Mouse (Mus musculus) common myeloid progenitor, adult 5-6 weeks (primary cell): Measurements from ENCODE around the gene Ang2. TPM values are rescaled to one million over a fixed set of nuclear protein-coding genes. Genes with fewer than 3 reads are reported as not detected.
"Not testable (repeated sequence)": the region's sequence is repeated elsewhere in the genome, so short reads cannot be mapped to it uniquely, and the experiment has no call there.

Experiments used
- ATAC-seq: replicated peaks from 2 replicates; pipeline ENCODE4 v1.8.0; 2016; ENCODE audit warnings: low read depth, mild to moderate bottlenecking, moderate TSS enrichment, inconsistent platforms; ENCODE audit not compliant: poor library complexity, severe bottlenecking
- total RNA-seq: library from RNA; stranded (forward); fragments of 200-1000, 187-1606 nt; gene quantifications from 2 replicates; pipeline ENCODE4 v1.2.3, GENCODE M21; 2017

Ang2 gene
- not detected in 2 replicates for total RNA-seq

GRCm38 (mm10) chr14:51199098-51200023 lies at the start of gene Ang2:
Gene Ang2, minus strand, starts transcription at chr14:51199148.
- ATAC-seq = no peak

GRCm38 (mm10) chr14:51247736-51248135 lies 48.8 kb upstream of the Ang2 start:
- ATAC-seq = no peak

GRCm38 (mm10) chr14:51240899-51241298 lies 42.0 kb upstream of the Ang2 start:
- peak; percentile 90 for ATAC-seq

GRCm38 (mm10) chr14:51237488-51237887 lies 38.5 kb upstream of the Ang2 start:
- peak; percentile 78 for ATAC-seq

GRCm38 (mm10) chr14:51229657-51230056 lies 30.7 kb upstream of the Ang2 start:
- ATAC-seq = 0 out of 2 replicates have a peak, but pooled peaks have one; percentile 15

GRCm38 (mm10) chr14:51220075-51220474 lies 21.1 kb upstream of the Ang2 start:
- ATAC-seq = not testable (repeated sequence)

GRCm38 (mm10) chr14:51203115-51203514 lies 4.2 kb upstream of the Ang2 start, which contains the start of gene Ear14:
Gene Ear14, plus strand, starts transcription at chr14:51203391.
- no peak for ATAC-seq

- 0 out of 2 replicates have a peak, but pooled peaks have one; percentile 11 for ATAC-seq
Observed at GRCm38 (mm10) chr14:51200466-51200865, 1.5 kb upstream of the Ang2 start.

- ATAC-seq = peak; percentile 68
Observed at GRCm38 (mm10) chr14:51200054-51200453, 1.1 kb upstream of the Ang2 start.

- no peak for ATAC-seq
Observed at GRCm38 (mm10) chr14:51195681-51196080, 3.3 kb downstream of the Ang2 start.

GRCm38 (mm10) chr14:51181051-51181450 lies 17.9 kb downstream of the Ang2 start:
- ATAC-seq = not testable (repeated sequence)

GRCm38 (mm10) chr14:51173843-51174242 lies 25.1 kb downstream of the Ang2 start:
- no peak for ATAC-seq

GRCm38 (mm10) chr14:51172947-51173346 lies 26.0 kb downstream of the Ang2 start:
- ATAC-seq = not testable (repeated sequence)

GRCm38 (mm10) chr14:51172095-51172865 lies 26.7 kb downstream of the Ang2 start:
- ATAC-seq = peak; percentile 76

GRCm38 (mm10) chr14:51166068-51166467 lies 32.9 kb downstream of the Ang2 start:
- ATAC-seq = peak; percentile 45; the same call in 1 of the 2 replicates

- 0 out of 2 replicates have a peak, but pooled peaks have one; percentile 18 for ATAC-seq
Observed at GRCm38 (mm10) chr14:51165435-51165834, 33.5 kb downstream of the Ang2 start.

GRCm38 (mm10) chr14:51163323-51163722 lies 35.6 kb downstream of the Ang2 start:
- not testable (repeated sequence) for ATAC-seq

- ATAC-seq = not testable (repeated sequence)
Observed at GRCm38 (mm10) chr14:51161976-51162375, 37.0 kb downstream of the Ang2 start, which contains the start of gene Rnase2b. Gene Rnase2b, plus strand, starts transcription at chr14:51162260.

GRCm38 (mm10) chr14:51157072-51157471 lies 41.9 kb downstream of the Ang2 start:
- peak; percentile 52 for ATAC-seq

- peak; percentile 56; the same call in 1 of the 2 replicates for ATAC-seq
Observed at GRCm38 (mm10) chr14:51156736-51157068, 42.2 kb downstream of the Ang2 start.
